Mouse (Mus musculus) inflammation-experienced regulatory T-cells, adult 6 months (primary cell): ENCODE data around the gene Nfib. TPM values are rescaled to one million over a fixed set of nuclear protein-coding genes. Genes with fewer than 3 reads are reported as not detected.

Experiments used
- ATAC-seq: one replicate; pipeline ENCODE4 v1.8.0; 2017
- polyA plus RNA-seq, 3 experiments: library from polyadenylated mRNA; unstranded; fragments of 100-300 nt; shearing (Covaris generic); gene quantifications; one replicate each; pipeline ENCODE4 v1.2.1; 2017

Nfib gene
- polyA plus RNA-seq, 3 experiments from 2014 or later: 0.04 to 0.11 TPM; not detected in 1

- ATAC-seq: no peak
Measured at GRCm38 (mm10) chr4:82389876-82390275, 315.7 kb downstream of the Nfib start.

GRCm38 (mm10) chr4:82387620-82388019 is 317.9 kb downstream of the Nfib start:
- ATAC-seq: no peak

GRCm38 (mm10) chr4:82386222-82386993 is 319.1 kb downstream of the Nfib start:
- ATAC-seq: no peak

GRCm38 (mm10) chr4:82385638-82386037 is 319.9 kb downstream of the Nfib start:
- no peak for ATAC-seq

DNA sequence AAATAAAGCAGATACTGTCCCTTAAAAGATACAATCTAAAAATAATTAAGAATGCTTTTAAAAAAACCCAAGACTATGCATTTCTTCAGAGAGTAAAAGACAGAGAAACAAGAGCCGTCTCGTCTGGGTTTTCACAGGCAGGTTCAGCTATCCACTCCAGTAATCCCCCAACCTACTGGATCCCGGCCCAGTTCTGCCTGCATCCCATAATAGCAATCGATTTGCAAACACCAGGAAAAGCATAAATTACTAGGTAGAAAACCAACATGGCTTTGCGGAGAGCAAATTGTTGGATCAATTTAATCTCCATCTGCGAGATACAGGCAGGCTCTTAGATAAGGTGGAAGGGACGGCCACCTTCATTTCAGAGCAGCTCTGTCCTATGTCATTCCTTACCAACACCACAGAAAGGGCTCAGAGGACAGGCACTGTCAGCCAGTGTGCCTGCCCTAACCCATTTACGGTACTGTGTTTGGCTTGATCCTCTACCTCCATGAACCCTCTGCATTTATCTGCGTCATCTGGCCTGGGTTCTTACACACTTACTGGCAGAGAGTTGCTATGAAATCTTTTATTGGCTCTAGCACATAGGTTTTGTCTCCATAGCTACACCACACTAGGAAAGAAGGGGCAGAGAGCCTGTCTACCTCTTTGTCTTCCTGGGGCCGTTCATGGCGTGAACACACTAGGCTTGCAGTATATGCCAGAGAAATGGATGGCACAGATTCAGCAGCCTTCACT is 321.4 kb downstream of the Nfib start:
- no peak for ATAC-seq

DNA sequence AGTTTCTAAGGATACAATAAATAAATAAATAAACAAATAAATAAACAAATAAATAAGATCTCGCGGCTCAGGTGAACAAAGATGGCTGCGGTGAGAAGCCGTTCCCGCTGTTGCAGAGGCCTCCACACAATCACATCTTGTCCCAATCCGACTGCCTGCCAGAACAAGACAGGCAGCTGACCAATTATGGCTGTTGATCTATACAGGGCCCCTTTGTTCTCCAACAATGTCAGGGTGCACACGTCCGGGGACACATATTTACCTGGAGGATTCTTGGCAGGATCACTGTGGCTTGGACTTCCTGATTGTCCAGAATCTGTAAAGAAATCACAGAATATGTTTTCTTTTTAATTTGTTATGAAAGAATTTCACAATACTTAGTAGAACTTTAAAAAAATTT is 322.2 kb downstream of the Nfib start:
- no peak for ATAC-seq

DNA sequence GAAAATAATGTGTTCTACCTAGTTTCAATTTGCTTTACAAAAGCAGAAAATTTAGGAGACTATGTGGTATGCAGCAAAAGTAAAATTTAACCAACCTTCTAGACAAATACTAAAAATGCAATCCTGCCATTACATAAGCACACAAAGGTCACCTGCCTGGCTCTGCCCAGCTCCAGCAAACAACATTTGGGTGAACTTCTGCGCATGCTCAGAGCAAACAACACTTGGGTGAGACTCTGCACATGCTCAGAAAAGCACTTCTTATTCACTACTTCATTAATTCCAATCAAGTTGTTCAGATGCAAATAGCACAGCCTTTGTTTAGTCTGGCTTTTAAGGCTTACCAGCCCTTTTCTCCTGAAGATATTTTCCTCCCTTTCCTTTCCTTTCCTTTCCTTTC is 323.8 kb downstream of the Nfib start:
- ATAC-seq: no peak

- no peak for ATAC-seq
Measured at GRCm38 (mm10) chr4:82380578-82380977, 325.0 kb downstream of the Nfib start.

GRCm38 (mm10) chr4:82378050-82378449 is 327.5 kb downstream of the Nfib start:
- ATAC-seq: no peak

GRCm38 (mm10) chr4:82377621-82378020 is 327.9 kb downstream of the Nfib start:
- no peak for ATAC-seq

- no peak for ATAC-seq
Measured at GRCm38 (mm10) chr4:82374560-82374959, 331.0 kb downstream of the Nfib start.

- ATAC-seq: no peak
Measured at GRCm38 (mm10) chr4:82372217-82372616, 333.3 kb downstream of the Nfib start.

DNA sequence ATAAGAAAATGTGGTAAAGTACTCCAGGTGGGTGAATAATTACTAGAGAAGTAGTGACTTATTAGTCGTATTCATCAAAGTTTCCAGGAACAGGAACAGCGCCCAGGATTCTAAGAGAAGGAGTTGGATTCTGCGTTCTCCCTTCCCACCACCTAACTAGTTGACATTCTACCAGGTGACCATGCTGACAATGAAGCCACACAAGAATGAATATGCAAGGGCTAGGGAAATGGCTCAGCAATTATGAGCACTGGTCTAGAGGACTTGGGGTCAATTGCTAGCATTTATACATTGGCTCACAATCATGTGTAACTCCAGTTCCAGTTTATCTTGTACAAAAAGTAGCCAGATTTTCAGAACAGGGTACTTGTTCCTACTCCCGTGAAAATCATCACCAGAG is 334.1 kb downstream of the Nfib start:
- no peak for ATAC-seq

- no peak for ATAC-seq
Measured at GRCm38 (mm10) chr4:82369011-82369776, 336.4 kb downstream of the Nfib start.

DNA sequence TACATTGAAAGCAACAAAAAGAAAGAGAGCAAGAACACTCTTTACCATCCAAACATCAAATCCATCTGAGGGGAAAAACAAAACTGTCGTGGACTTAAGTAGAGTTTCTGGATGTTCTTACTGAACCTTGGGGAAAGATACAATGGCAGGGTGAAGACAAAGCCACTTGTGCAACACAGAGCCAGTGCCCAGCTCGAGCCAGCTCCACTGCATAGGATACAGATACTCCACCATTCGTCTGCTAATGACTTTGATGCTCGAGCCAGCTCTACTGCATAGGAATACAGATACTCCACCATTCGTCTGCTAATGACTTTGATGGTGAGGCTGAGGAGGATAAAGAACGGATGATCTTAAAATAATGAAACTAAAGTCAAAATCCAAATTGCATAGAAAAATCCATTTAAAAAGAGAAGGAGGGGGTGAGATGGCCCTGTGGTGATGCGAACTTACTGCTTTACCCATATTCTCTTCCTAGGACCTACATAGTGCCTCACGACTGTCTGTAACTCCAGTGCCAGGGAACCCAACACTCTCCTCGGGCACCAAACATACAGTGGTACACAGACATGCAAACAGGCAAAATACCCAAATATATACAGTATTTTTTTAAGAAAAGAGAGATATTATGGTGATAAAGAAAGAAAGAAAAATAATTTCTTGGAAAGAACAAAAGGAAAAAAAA is 337.3 kb downstream of the Nfib start:
- no peak for ATAC-seq

- no peak for ATAC-seq
Measured at GRCm38 (mm10) chr4:82364696-82365385, 340.7 kb downstream of the Nfib start.

- no peak for ATAC-seq
Measured at GRCm38 (mm10) chr4:82363951-82364350, 341.6 kb downstream of the Nfib start.

GRCm38 (mm10) chr4:82362294-82362693 is 343.3 kb downstream of the Nfib start:
- ATAC-seq: no peak

- ATAC-seq: no peak
Measured at GRCm38 (mm10) chr4:82360081-82360511, 345.5 kb downstream of the Nfib start.

DNA sequence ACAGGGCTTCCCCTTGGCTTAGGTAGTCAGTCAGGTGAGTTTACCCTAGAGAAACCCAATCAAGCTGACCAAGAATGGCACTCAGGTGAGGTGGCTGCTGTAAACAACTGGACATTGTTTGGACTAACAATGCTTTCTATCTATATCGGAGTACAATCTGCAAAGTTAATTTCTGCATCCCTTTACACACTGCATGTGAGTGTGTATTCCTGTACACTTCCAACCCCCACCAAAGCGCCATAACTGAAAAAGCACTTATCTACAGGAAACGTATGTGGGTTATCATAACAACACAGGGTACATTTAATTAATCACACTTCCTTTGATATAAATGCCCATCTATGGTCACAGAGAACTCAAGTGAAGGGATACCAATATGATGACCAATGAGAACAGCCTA is 346.4 kb downstream of the Nfib start:
- ATAC-seq: no peak

- no peak for ATAC-seq
Measured at GRCm38 (mm10) chr4:82349006-82349405, 356.5 kb downstream of the Nfib start.

DNA sequence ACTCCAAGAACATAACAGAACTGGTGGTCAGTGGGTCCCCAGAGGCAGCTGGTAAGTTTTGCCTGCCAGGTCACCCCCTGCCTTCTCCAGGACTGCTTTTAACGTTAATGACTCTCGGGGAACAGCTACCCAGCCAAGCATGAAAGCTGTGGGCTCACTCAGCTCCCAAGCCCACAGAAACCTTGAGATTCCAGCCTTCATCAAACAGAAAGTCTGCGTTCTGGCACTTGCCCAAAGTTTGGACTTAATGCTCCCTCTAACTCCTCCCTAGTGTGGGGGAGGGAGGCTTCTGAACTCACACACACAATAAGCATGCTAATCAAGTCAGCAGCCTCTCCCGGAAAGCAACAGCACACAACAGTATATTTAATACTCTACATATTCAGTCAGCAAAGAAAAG is 360.8 kb downstream of the Nfib start:
- no peak for ATAC-seq
